Mouse (Mus musculus) thymus, adult 2 months (tissue): ENCODE measurements around the gene Prkn. TPM values are rescaled to one million over a fixed set of nuclear protein-coding genes. Genes with fewer than 3 reads are reported as not detected.

ENCODE experiments used
- DNase-seq: peaks from one replicate; pipeline ENCODE4 v3.0.0; 2021
- H3K27ac ChIP-seq: fragments of 200-500 bp; 2 replicates; pipeline ENCODE4 v1.5.1; 2012; ENCODE audit warnings: low read length, control low read depth; ENCODE audit not compliant: control insufficient read depth, insufficient read depth
- H3K27me3 ChIP-seq: fragments of 200-500 bp; 2 replicates; pipeline ENCODE4 v1.6.1; 2012; ENCODE audit warnings: mild to moderate bottlenecking, low read length, moderate library complexity, mixed read lengths; ENCODE audit not compliant: control insufficient read depth, insufficient read depth
- H3K36me3 ChIP-seq: fragments of 200-500 bp; 2 replicates; pipeline ENCODE4 v1.6.1; 2012; ENCODE audit warnings: mild to moderate bottlenecking, low read length, moderate library complexity; ENCODE audit not compliant: control insufficient read depth, insufficient read depth
- H3K4me1 ChIP-seq: fragments of 200-500 bp; replicated peaks from 2 replicates; pipeline ENCODE4 v1.6.1; 2012; ENCODE audit warnings: low read length; ENCODE audit not compliant: control insufficient read depth, insufficient read depth
- H3K4me3 ChIP-seq: fragments of 200-500 bp; 2 replicates; pipeline ENCODE4 v1.5.1; 2012; ENCODE audit warnings: mild to moderate bottlenecking, low read length, control low read depth, moderate library complexity; ENCODE audit not compliant: control insufficient read depth, insufficient read depth
- CTCF ChIP-seq: fragments of 200-500 bp; IDR thresholded peaks from 2 replicates; pipeline ENCODE4 v1.5.1; 2012; ENCODE audit warnings: mild to moderate bottlenecking, control low read depth, low read length, moderate library complexity, borderline replicate concordance; ENCODE audit not compliant: control insufficient read depth, poor library complexity, insufficient read depth; ENCODE audit errors: extremely low read depth
- POLR2A ChIP-seq: fragments of 200-500 bp; IDR thresholded peaks from 2 replicates; pipeline ENCODE4 v1.6.1; 2012; ENCODE audit warnings: mild to moderate bottlenecking, low read length, control low read depth, moderate library complexity; ENCODE audit not compliant: control insufficient read depth, poor library complexity, insufficient read depth; ENCODE audit errors: extremely low read depth
- WGBS: fragments of 180-500 bp; shearing (Covaris S2); methylation state at CpG from one replicate; pipeline ENCODE4 v1.1.7; 2018; 5-methylcytosine and 5-hydroxymethylcytosine counted together
- polyA plus RNA-seq: library from polyadenylated mRNA; depleted of rRNA; stranded (reverse); fragments of >200 nt; gene quantifications from 2 replicates; pipeline ENCODE4 v1.2.3, GENCODE M21; 2012

Prkn gene
- polyA plus RNA-seq, 1 experiment, result 1.4 TPM

GRCm38 (mm10) chr17:11765117-11765516 lies 924.9 kb downstream of the Prkn start:
- Histone ChIP-seq H3K4me1 (no peaks in the 10 kb centered on the region), H3K36me3 (no peaks in the 10 kb centered on the region), H3K27me3 (no peaks in the 10 kb centered on the region), H3K27ac (no peak overlapping the region), H3K4me3 (no peak overlapping the region)
- WGBS, result 88% methylated on average over 3 of the region's 3 CpGs
- TF ChIP-seq POLR2A (no peak), CTCF (no peak)
- no peak for DNase-seq

DNA sequence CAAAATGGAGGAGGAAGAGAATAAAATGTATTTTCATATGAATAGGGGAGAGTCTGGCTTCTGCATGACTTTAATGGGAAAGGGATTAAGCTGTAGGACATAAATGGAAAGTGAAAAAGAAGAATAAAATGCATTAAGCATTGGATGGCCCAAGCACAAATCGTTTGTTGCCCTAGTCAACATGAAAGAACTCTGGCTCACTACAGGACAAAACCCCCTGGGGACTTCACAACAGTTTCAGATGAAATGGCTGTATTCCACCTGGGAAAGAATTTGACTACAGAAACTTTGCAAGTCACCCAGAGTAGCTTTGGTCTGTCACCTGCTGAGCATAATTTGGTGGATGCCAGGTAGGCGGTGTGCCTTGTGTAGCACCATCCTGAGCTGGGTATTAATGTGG lies 925.4 kb downstream of the Prkn start:
- TF ChIP-seq CTCF, result no peak
- TF ChIP-seq POLR2A, result no peak
- Histone ChIP-seq H3K27ac (no peak overlapping the region), H3K4me1 (no peaks in the 10 kb centered on the region), H3K27me3 (no peaks in the 10 kb centered on the region), H3K4me3 (no peak overlapping the region), H3K36me3 (no peaks in the 10 kb centered on the region)
- WGBS, result 77% methylated on average over 2 of the region's 2 CpGs
- DNase-seq, result no peak

DNA sequence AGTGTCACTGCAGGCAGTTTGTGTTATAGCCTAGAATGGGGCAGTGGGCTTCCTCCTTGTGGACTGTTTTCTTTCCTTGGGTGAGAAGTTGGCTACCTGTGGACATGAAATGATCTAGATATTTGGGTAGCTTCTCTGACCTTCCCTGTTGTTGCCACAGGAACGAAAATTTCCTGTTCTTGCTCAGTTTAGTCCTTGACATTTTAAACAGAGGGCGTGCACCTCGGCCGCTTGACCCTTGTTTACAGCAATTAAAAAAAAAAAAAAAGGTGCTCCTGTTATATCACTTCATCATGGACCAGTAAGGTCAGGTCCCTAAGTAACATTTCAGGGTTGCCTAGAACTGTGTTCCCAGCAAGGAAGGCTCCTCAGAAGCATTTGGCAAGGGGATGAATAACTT lies 927.1 kb downstream of the Prkn start:
- no peaks in the 10 kb centered on the region for H3K36me3 ChIP-seq
- no peak overlapping the region for H3K4me3 ChIP-seq
- H3K4me1 ChIP-seq, result no peaks in the 10 kb centered on the region
- no peak for DNase-seq
- no peak overlapping the region for H3K27ac ChIP-seq
- H3K27me3 ChIP-seq, result no peaks in the 10 kb centered on the region
- 86% methylated on average over 4 of the region's 4 CpGs for WGBS
- TF ChIP-seq POLR2A (no peak), CTCF (no peak)

DNA sequence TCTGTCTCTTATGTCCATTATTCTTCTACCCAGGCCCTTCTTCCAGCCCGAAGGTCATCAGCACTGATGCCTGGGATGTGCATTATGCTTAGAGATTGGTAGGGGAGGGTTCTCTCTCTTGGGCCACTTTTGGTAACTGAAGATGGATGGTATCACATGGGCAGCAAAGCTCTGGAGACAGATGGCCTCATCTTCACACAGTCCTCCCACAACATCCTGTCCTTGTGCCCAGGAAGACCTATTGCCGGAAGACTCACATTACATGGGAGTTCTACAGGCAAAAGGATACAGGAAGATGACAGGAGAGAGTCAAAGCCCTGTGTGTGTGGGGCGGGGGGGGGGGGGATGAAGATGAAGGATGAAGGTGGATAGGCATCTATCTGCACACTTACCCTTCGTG lies 928.2 kb downstream of the Prkn start:
- H3K36me3 ChIP-seq, result no peaks in the 10 kb centered on the region
- no peak overlapping the region for H3K4me3 ChIP-seq
- no peak for TF ChIP-seq CTCF
- H3K27ac ChIP-seq, result no peak overlapping the region
- no peaks in the 10 kb centered on the region for H3K4me1 ChIP-seq
- WGBS, result 88% methylated on average over 4 of the region's 4 CpGs
- H3K27me3 ChIP-seq, result no peaks in the 10 kb centered on the region
- DNase-seq, result no peak

- no peaks in the 10 kb centered on the region for H3K36me3 ChIP-seq
- no peak overlapping the region for H3K4me3 ChIP-seq
- no peak for DNase-seq
- H3K4me1 ChIP-seq, result no peaks in the 10 kb centered on the region
- H3K27me3 ChIP-seq, result no peaks in the 10 kb centered on the region
- WGBS, result 100% methylated on average over 1 of the region's 1 CpGs
- TF ChIP-seq POLR2A (no peak), CTCF (no peak)
- H3K27ac ChIP-seq, result no peak overlapping the region
Observed at GRCm38 (mm10) chr17:11768971-11769370, 928.8 kb downstream of the Prkn start.

- Histone ChIP-seq H3K4me3 (no peak overlapping the region), H3K36me3 (no peaks in the 10 kb centered on the region), H3K27me3 (no peaks in the 10 kb centered on the region), H3K4me1 (no peaks in the 10 kb centered on the region), H3K27ac (no peak overlapping the region)
- DNase-seq, result no peak
- TF ChIP-seq POLR2A (no peak), CTCF (no peak)
- WGBS, result 79% methylated on average over 3 of the region's 3 CpGs
Observed at GRCm38 (mm10) chr17:11769513-11769912, 929.3 kb downstream of the Prkn start.

DNA sequence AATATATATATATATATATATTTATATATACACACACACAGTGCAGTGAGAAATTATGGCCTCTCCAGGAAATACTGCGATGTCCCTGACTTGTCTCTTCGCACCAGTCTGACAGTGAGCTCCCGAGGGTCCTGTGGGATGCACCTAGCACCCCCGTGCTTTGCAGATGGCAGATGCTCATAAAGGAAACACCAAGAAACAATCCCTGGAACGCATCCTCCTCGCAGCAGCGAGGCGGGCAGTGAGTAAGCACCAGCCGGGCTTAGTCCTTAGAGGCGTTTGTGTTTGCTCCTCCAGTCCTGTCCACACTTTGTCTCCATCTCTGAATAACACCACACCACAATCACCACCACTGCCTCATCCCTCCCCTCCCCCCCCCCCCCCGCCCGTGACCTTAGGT lies 939.4 kb downstream of the Prkn start:
- H3K36me3 ChIP-seq, result no peaks in the 10 kb centered on the region
- H3K27ac ChIP-seq, result no peak overlapping the region
- no peak for DNase-seq
- WGBS, result 93% methylated on average over 12 of the region's 12 CpGs
- no peak overlapping the region for H3K4me3 ChIP-seq
- H3K4me1 ChIP-seq, result no peaks in the 10 kb centered on the region
- TF ChIP-seq POLR2A (no peak), CTCF (no peak)
- H3K27me3 ChIP-seq, result no peaks in the 10 kb centered on the region
